Mouse (Mus musculus): Measurements from ENCODE around the gene Inca1.

GRCm38 (mm10) chr11:70653345-70654197 is 46.4 kb downstream of the Inca1 start:
- no peak for TF ChIP-seq TAL1 (IDR thresholded peaks at IDR 0.05; ENCODE audit: low read length)
- TF ChIP-seq GATA1 (IDR thresholded peaks at IDR 0.05; ENCODE audit: low read length), result no peak

All from erythroblast, embryonic 14.5 days (primary cell).